Mouse (Mus musculus) myocyte (in vitro differentiated cells): ENCODE measurements around the gene Stxbp4. TPM values are rescaled to one million over a fixed set of nuclear protein-coding genes. Genes with fewer than 3 reads are reported as not detected.

Source experiments
- H3K27me3 ChIP-seq: one replicate; pipeline ENCODE4 v1.6.1; 2011; ENCODE audit not compliant: control insufficient read depth, insufficient read depth, insufficient read length
- H3K36me3 ChIP-seq: one replicate; pipeline ENCODE4 v1.6.1; 2011; ENCODE audit not compliant: control insufficient read depth, insufficient read depth
- H3K4me2 ChIP-seq: one replicate; pipeline ENCODE4 v1.6.1; 2011; ENCODE audit warnings: low read depth, control low read depth
- H3K4me3 ChIP-seq: one replicate; pipeline ENCODE4 v1.5.1; 2011; ENCODE audit warnings: mild to moderate bottlenecking, control low read depth, moderate library complexity
- H3K79me2 ChIP-seq: one replicate; pipeline ENCODE4 v1.6.1; 2011; ENCODE audit not compliant: control insufficient read depth, insufficient read depth
- H3ac ChIP-seq: one replicate; pipeline ENCODE4 v1.6.1; 2011; ENCODE audit not compliant: control insufficient read depth, insufficient read length
- CEBPB ChIP-seq: IDR thresholded peaks from 2 replicates; pipeline ENCODE4 v1.6.1; 2011; ENCODE audit warnings: mild to moderate bottlenecking, moderate library complexity; ENCODE audit not compliant: poor library complexity, insufficient read depth, severe bottlenecking
- E2F4 ChIP-seq: IDR thresholded peaks from one replicate; pipeline ENCODE4 v1.6.1; 2011; ENCODE audit warnings: mild to moderate bottlenecking, control low read depth, moderate library complexity; ENCODE audit not compliant: insufficient read depth
- MAX ChIP-seq: IDR thresholded peaks from one replicate; pipeline ENCODE4 v1.6.1; 2011; ENCODE audit warnings: low read depth, mild to moderate bottlenecking, control low read depth
- MYOD1 ChIP-seq, 3 experiments: IDR thresholded peaks; one replicate each; pipeline ENCODE4 v1.6.1; 2011; ENCODE audit warnings: control low read depth in 2 of 3, low read depth in 2 of 3, mild to moderate bottlenecking in 2 of 3, moderate library complexity in 1 of 3; ENCODE audit not compliant: insufficient read length in 2 of 3, control insufficient read depth in 1 of 3
- MYOG ChIP-seq, 3 experiments: IDR thresholded peaks; one replicate each; pipeline ENCODE4 v1.6.1; 2011; ENCODE audit warnings: control low read depth in 2 of 3, low read depth in 2 of 3, mild to moderate bottlenecking in 2 of 3; ENCODE audit not compliant: insufficient read length in 2 of 3, control insufficient read depth in 1 of 3, insufficient read depth in 1 of 3
- POLR2A ChIP-seq: IDR thresholded peaks from one replicate; pipeline ENCODE4 v1.6.1; 2011; ENCODE audit warnings: low read depth, mild to moderate bottlenecking, control low read depth, moderate library complexity; ENCODE audit not compliant: insufficient read length
- POLR2AphosphoS2 ChIP-seq: IDR thresholded peaks from one replicate; pipeline ENCODE4 v1.6.1; 2011; ENCODE audit warnings: low read depth, control low read depth; ENCODE audit not compliant: insufficient read length
- REST ChIP-seq: IDR thresholded peaks from one replicate; pipeline ENCODE4 v1.6.1; 2011; ENCODE audit warnings: mild to moderate bottlenecking, control low read depth, moderate library complexity; ENCODE audit not compliant: insufficient read depth, insufficient read length
- SRF ChIP-seq: IDR thresholded peaks from one replicate; pipeline ENCODE4 v1.6.1; 2011; ENCODE audit warnings: low read depth; ENCODE audit not compliant: control insufficient read depth, insufficient read length
- TCF12 ChIP-seq: IDR thresholded peaks from one replicate; pipeline ENCODE4 v1.6.1; 2011; ENCODE audit warnings: mild to moderate bottlenecking, control low read depth; ENCODE audit not compliant: poor library complexity, insufficient read depth, severe bottlenecking
- TCF3 ChIP-seq: IDR thresholded peaks from one replicate; pipeline ENCODE4 v1.6.1; 2011; ENCODE audit warnings: low read depth, control low read depth; ENCODE audit not compliant: insufficient read length
- USF1 ChIP-seq: IDR thresholded peaks from one replicate; pipeline ENCODE4 v1.6.1; 2011; ENCODE audit warnings: low read depth, mild to moderate bottlenecking, control low read depth, moderate library complexity
- polyA plus RNA-seq: library from polyadenylated mRNA; unstranded; fragments of >200 nt; fragmentation: generic; extraction: Trizol; gene quantifications from one replicate; pipeline ENCODE4 v1.2.1, GENCODE M21; 2012; ENCODE audit warnings: missing spikeins

The Stxbp4 gene
- polyA plus RNA-seq, 1 experiment, result 2.9 TPM

DNA sequence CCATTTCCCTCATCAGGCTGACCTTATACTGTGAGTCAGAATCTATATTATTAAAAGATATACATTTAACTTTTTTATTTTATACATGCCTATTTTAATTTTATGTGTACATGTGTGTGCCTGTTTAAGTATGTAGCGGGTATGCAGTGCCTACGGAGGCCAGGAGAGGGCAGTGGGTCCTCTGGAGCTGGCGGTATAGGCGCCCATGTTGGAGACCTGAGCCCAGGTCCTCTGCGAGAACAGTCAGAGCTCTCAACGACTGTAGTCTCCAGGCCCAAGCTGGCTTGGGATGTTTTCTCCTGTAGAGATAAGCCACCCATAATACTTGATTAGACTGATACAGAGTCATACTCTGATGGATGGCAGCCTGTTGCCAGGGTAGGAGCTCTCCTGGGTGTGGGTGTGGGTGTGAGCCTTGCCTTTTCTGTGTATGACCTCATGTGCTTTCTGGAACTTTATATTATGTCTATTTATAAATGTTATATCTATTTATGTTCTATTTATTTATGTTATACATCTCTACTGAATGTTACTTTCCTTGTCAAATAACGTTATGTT lies 62.3 kb downstream of the Stxbp4 start:
- H3K4me2 ChIP-seq, result no peak overlapping the region
- no peak overlapping the region for H3ac ChIP-seq
- H3K36me3 ChIP-seq, result no peaks in the 10 kb centered on the region
- H3K4me3 ChIP-seq, result no peak overlapping the region
- TF ChIP-seq CEBPB, result no peak
- no peak for TF ChIP-seq SRF
- TF ChIP-seq POLR2A, result no peak
- TF ChIP-seq TCF3, result no peak
- TF ChIP-seq MYOG (IDR thresholded peaks at IDR 0.05; ENCODE audit: control insufficient read depth in 1 of 3, insufficient read depth in 1 of 3, insufficient read length in 2 of 3, low read depth in 2 of 3), result no peak
- no peak for TF ChIP-seq POLR2AphosphoS2
- no peak for TF ChIP-seq TCF12
- no peak for TF ChIP-seq E2F4
- no peak for TF ChIP-seq REST
- no peak for TF ChIP-seq MYOD1 (IDR thresholded peaks at IDR 0.05; ENCODE audit: control insufficient read depth in 1 of 3, insufficient read length in 2 of 3, low read depth in 2 of 3)
- no peak for TF ChIP-seq MAX
- no peak for TF ChIP-seq USF1
- H3K27me3 ChIP-seq, result no peaks in the 10 kb centered on the region
- H3K79me2 ChIP-seq, result no peaks in the 10 kb centered on the region

GRCm38 (mm10) chr11:90570646-90571259 lies 67.1 kb downstream of the Stxbp4 start:
- Histone ChIP-seq H3K27me3 (no peaks in the 10 kb centered on the region), H3K4me2 (no peak overlapping the region), H3K79me2 (no peaks in the 10 kb centered on the region), H3ac (no peak overlapping the region), H3K36me3 (peaks cover 6% of the 10 kb centered on the region), H3K4me3 (no peak overlapping the region)
- TF ChIP-seq TCF12 (no peak), E2F4 (no peak), MYOG (IDR thresholded peaks at IDR 0.05; ENCODE audit: control insufficient read depth in 1 of 3, insufficient read depth in 1 of 3, insufficient read length in 2 of 3, low read depth in 2 of 3) (no peak), POLR2AphosphoS2 (no peak), MAX (no peak), TCF3 (no peak), REST (no peak), USF1 (no peak), POLR2A (no peak), CEBPB (no peak), MYOD1 (IDR thresholded peaks at IDR 0.05; ENCODE audit: control insufficient read depth in 1 of 3, insufficient read length in 2 of 3, low read depth in 2 of 3) (no peak)

GRCm38 (mm10) chr11:90558359-90559047 lies 79.4 kb downstream of the Stxbp4 start:
- no peak overlapping the region for H3K4me2 ChIP-seq
- H3K27me3 ChIP-seq, result no peaks in the 10 kb centered on the region
- no peaks in the 10 kb centered on the region for H3K36me3 ChIP-seq
- no peaks in the 10 kb centered on the region for H3K79me2 ChIP-seq
- no peak overlapping the region for H3ac ChIP-seq
- no peak for TF ChIP-seq POLR2AphosphoS2
- no peak for TF ChIP-seq POLR2A
- H3K4me3 ChIP-seq, result no peak overlapping the region

- Histone ChIP-seq H3K4me2 (no peak overlapping the region), H3K36me3 (no peaks in the 10 kb centered on the region), H3K4me3 (no peak overlapping the region), H3ac (no peak overlapping the region), H3K79me2 (no peaks in the 10 kb centered on the region), H3K27me3 (no peaks in the 10 kb centered on the region)
- TF ChIP-seq SRF, result no peak
- TF ChIP-seq CEBPB, result no peak
- TF ChIP-seq MYOD1 (IDR thresholded peaks at IDR 0.05; ENCODE audit: control insufficient read depth in 1 of 3, insufficient read length in 2 of 3, low read depth in 2 of 3), result no peak
- TF ChIP-seq POLR2A, result no peak
- TF ChIP-seq USF1, result no peak
- TF ChIP-seq POLR2AphosphoS2, result no peak
- TF ChIP-seq TCF12, result no peak
- no peak for TF ChIP-seq TCF3
- TF ChIP-seq MYOG (IDR thresholded peaks at IDR 0.05; ENCODE audit: control insufficient read depth in 1 of 3, insufficient read depth in 1 of 3, insufficient read length in 2 of 3, low read depth in 2 of 3), result no peak
- no peak for TF ChIP-seq MAX
- TF ChIP-seq REST, result no peak
- no peak for TF ChIP-seq E2F4
Observed at GRCm38 (mm10) chr11:90556517-90556916, 81.4 kb downstream of the Stxbp4 start.

- H3K27me3 ChIP-seq, result no peaks in the 10 kb centered on the region
- no peak for TF ChIP-seq POLR2AphosphoS2
- TF ChIP-seq POLR2A, result no peak
- TF ChIP-seq CEBPB, result no peak
- TF ChIP-seq SRF, result no peak
- no peak for TF ChIP-seq MYOD1 (IDR thresholded peaks at IDR 0.05; ENCODE audit: control insufficient read depth in 1 of 3, insufficient read length in 2 of 3, low read depth in 2 of 3)
- no peak for TF ChIP-seq REST
- no peak for TF ChIP-seq USF1
- TF ChIP-seq MYOG (IDR thresholded peaks at IDR 0.05; ENCODE audit: control insufficient read depth in 1 of 3, insufficient read depth in 1 of 3, insufficient read length in 2 of 3, low read depth in 2 of 3), result no peak
- TF ChIP-seq TCF3, result no peak
- no peak for TF ChIP-seq E2F4
- TF ChIP-seq TCF12, result no peak
- TF ChIP-seq MAX, result no peak
- H3ac ChIP-seq, result no peak overlapping the region
- no peaks in the 10 kb centered on the region for H3K36me3 ChIP-seq
- H3K4me3 ChIP-seq, result no peak overlapping the region
- no peaks in the 10 kb centered on the region for H3K79me2 ChIP-seq
- no peak overlapping the region for H3K4me2 ChIP-seq
Observed at GRCm38 (mm10) chr11:90553963-90554362, 83.9 kb downstream of the Stxbp4 start.
